Mouse (Mus musculus): ENCODE results near the gene Fam206a. TPM values are rescaled to one million over a fixed set of nuclear protein-coding genes. Genes with fewer than 3 reads are reported as not detected.

The Fam206a gene
- polyA plus RNA-seq, 1 experiment = 13.0 TPM

- Histone ChIP-seq H3K79me2 (ENCODE audit: control insufficient read depth, insufficient read depth) (peaks cover 90% of the 10 kb centered on the region), H3ac (ENCODE audit: control insufficient read depth, insufficient read length, low read depth) (no peak overlapping the region), H3K27me3 (ENCODE audit: control insufficient read depth, insufficient read depth, insufficient read length) (no peaks in the 10 kb centered on the region), H3K4me3 (ENCODE audit: insufficient read depth, poor library complexity, severe bottlenecking) (no peak overlapping the region), H3K79me3 (ENCODE audit: low read depth) (peaks cover 47% of the 10 kb centered on the region), H3K36me3 (ENCODE audit: control insufficient read depth, insufficient read depth) (peaks cover 10% of the 10 kb centered on the region)
- no peak for TF ChIP-seq CEBPB (IDR thresholded peaks at IDR 0.05; ENCODE audit: low read depth)
- no peak for TF ChIP-seq CTCF (IDR thresholded peaks at IDR 0.05; ENCODE audit: control insufficient read depth, insufficient read depth, insufficient read length)
- no peak for TF ChIP-seq MYOG (IDR thresholded peaks at IDR 0.05; ENCODE audit: control insufficient read depth, extremely low read depth, insufficient read length)
- TF ChIP-seq MYOD1 (IDR thresholded peaks at IDR 0.05; ENCODE audit: control insufficient read depth, insufficient read length, low read depth) = peak; percentile 25
Observed at GRCm38 (mm10) chr4:56856371-56856949, 54.3 kb downstream of the Fam206a start.

GRCm38 (mm10) chr4:56858733-56859132, 56.6 kb downstream of the Fam206a start:
- Histone ChIP-seq H3ac (ENCODE audit: control insufficient read depth, insufficient read length, low read depth) (no peak overlapping the region), H3K36me3 (ENCODE audit: control insufficient read depth, insufficient read depth) (peaks cover 10% of the 10 kb centered on the region), H3K4me3 (ENCODE audit: insufficient read depth, poor library complexity, severe bottlenecking) (no peak overlapping the region), H3K79me3 (ENCODE audit: low read depth) (peaks cover 50% of the 10 kb centered on the region), H3K79me2 (ENCODE audit: control insufficient read depth, insufficient read depth) (peaks cover 91% of the 10 kb centered on the region), H3K27me3 (ENCODE audit: control insufficient read depth, insufficient read depth, insufficient read length) (no peaks in the 10 kb centered on the region)
- TF ChIP-seq USF1 (IDR thresholded peaks at IDR 0.05; ENCODE audit: low read depth) = no peak
- no peak for TF ChIP-seq MAX (IDR thresholded peaks at IDR 0.05)
- TF ChIP-seq MYOG (IDR thresholded peaks at IDR 0.05; ENCODE audit: control insufficient read depth, extremely low read depth, insufficient read length) = no peak
- TF ChIP-seq CEBPB (IDR thresholded peaks at IDR 0.05; ENCODE audit: low read depth) = no peak
- TF ChIP-seq FOSL1 (IDR thresholded peaks at IDR 0.05; ENCODE audit: insufficient read depth, low read length, poor library complexity, severe bottlenecking) = no peak
- no peak for TF ChIP-seq CTCF (IDR thresholded peaks at IDR 0.05; ENCODE audit: control insufficient read depth, insufficient read depth, insufficient read length)
- TF ChIP-seq MYOD1 (IDR thresholded peaks at IDR 0.05; ENCODE audit: control insufficient read depth, insufficient read length, low read depth) = no peak

Other genes starting within 250 kb of the Fam206a start
- gene Gm26657, start 62.3 kb upstream of the Fam206a start, polyA plus RNA-seq (2012; fragmentation: generic; extraction: Trizol) = 0.02 TPM
- gene Actl7b, start 60.9 kb upstream of the Fam206a start, polyA plus RNA-seq (2012; fragmentation: generic; extraction: Trizol) = not detected
- gene Actl7a, start 58.9 kb upstream of the Fam206a start, polyA plus RNA-seq (2012; fragmentation: generic; extraction: Trizol) = 0.02 TPM
- 27.2 TPM for gene Elp1, start within 50 bp of the Fam206a start, polyA plus RNA-seq (2012; fragmentation: generic; extraction: Trizol)
- 15.5 TPM for gene Ctnnal1, start 62.8 kb downstream of the Fam206a start, polyA plus RNA-seq (2012; fragmentation: generic; extraction: Trizol)
- 5.7 TPM for gene Tmem245, start 145.1 kb downstream of the Fam206a start, polyA plus RNA-seq (2012; fragmentation: generic; extraction: Trizol)
- under 0.01 TPM for gene Frrs1l, start 188.0 kb downstream of the Fam206a start, polyA plus RNA-seq (2012; fragmentation: generic; extraction: Trizol)